Mouse (Mus musculus) cerebellum, adult 2 months (tissue): ENCODE results near the gene Ebi3. TPM values are rescaled to one million over a fixed set of nuclear protein-coding genes. Genes with fewer than 3 reads are reported as not detected.
A peak's percentile ranks its signal among the peaks of the same experiment; 100 is the strongest.

ENCODE experiments used
- DNase-seq, 2 experiments: peaks; one replicate each; pipeline ENCODE4 v3.0.0; 2021
- H3K27ac ChIP-seq: fragments of 200-500 bp; 2 replicates; pipeline ENCODE4 v1.5.1; 2012; ENCODE audit warnings: low read length, control low read depth, inconsistent platforms; ENCODE audit not compliant: insufficient read depth
- H3K27me3 ChIP-seq: fragments of 200-500 bp; 2 replicates; pipeline ENCODE4 v1.6.1; 2012; ENCODE audit warnings: inconsistent platforms, mild to moderate bottlenecking, low read length, moderate library complexity; ENCODE audit not compliant: control insufficient read depth, insufficient read depth
- H3K4me1 ChIP-seq: fragments of 200-500 bp; 2 replicates; pipeline ENCODE4 v1.6.1; 2011; ENCODE audit warnings: low read length; ENCODE audit not compliant: control insufficient read depth, insufficient read depth
- H3K4me3 ChIP-seq: fragments of 200-500 bp; replicated peaks from 2 replicates; pipeline ENCODE3; 2011; ENCODE audit warnings: mild to moderate bottlenecking, low read depth, low read length, control low read depth; ENCODE audit not compliant: insufficient read depth
- CTCF ChIP-seq: fragments of 200-500 bp; IDR thresholded peaks from 2 replicates; pipeline ENCODE4 v1.5.1; 2011; ENCODE audit warnings: low read depth, mild to moderate bottlenecking, control low read depth, low read length, moderate library complexity, borderline replicate concordance; ENCODE audit not compliant: insufficient read depth
- POLR2A ChIP-seq: fragments of 200-500 bp; IDR thresholded peaks from 2 replicates; pipeline ENCODE4 v1.6.1; 2011; ENCODE audit warnings: low read length, control low read depth, borderline replicate concordance; ENCODE audit not compliant: insufficient read depth
- WGBS: fragments of 180-500 bp; shearing (Covaris S2); methylation state at CpG from one replicate; pipeline ENCODE4 v1.1.7; 2018; 5-methylcytosine and 5-hydroxymethylcytosine counted together
- polyA plus RNA-seq: library from polyadenylated mRNA; depleted of rRNA; stranded (reverse); fragments of >200 nt; gene quantifications from 2 replicates; pipeline ENCODE4 v1.2.3, GENCODE M21; 2012; rRNA removed

The Ebi3 gene
- polyA plus RNA-seq: 0.81 and 1.00 TPM in 2 replicates

GRCm38 (mm10) chr17:55952447-55953027 is at the start of gene Ebi3:
TSS of gene Ebi3 (plus strand) at chr17:55952640.
- WGBS: 70% methylated on average over 6 of the region's 6 CpGs
- Histone ChIP-seq H3K27me3 (no peaks in the 10 kb centered on the region), H3K4me1 (peaks cover 8% of the 10 kb centered on the region; the same call in 1 of the 2 replicates), H3K4me3 (no peak within 1 kb of the TSS), H3K27ac (no peak within 1 kb of the TSS)
- DNase-seq: no peak
- no peak for TF ChIP-seq CTCF
- TF ChIP-seq POLR2A: no peak

DNA sequence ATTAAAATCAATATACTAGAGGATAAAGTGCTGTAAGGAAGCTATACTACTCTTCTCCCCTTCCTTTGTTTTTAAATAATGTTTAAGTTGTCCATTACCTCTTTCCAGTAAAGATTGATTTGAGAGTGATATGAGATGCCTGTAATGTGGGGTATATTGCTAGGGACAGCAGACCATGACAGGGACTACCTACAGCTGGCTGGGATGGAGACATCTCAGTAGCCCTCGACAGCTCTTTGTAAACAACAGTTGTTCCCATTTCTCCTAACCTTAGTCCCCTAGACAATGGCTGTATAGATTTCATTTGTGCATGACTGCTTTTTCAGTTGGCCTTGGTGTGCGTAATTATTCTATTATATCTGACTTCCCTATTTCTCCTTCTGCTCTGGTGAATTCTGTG is 49.4 kb upstream of the Ebi3 start:
- no peak overlapping the region for H3K27ac ChIP-seq
- H3K4me3 ChIP-seq: no peak overlapping the region
- no peaks in the 10 kb centered on the region for H3K4me1 ChIP-seq
- TF ChIP-seq POLR2A (no peak), CTCF (no peak)
- DNase-seq: no peak
- 39% methylated on average over 2 of the region's 2 CpGs for WGBS
- no peaks in the 10 kb centered on the region; the same call in 1 of the 2 replicates for H3K27me3 ChIP-seq

DNA sequence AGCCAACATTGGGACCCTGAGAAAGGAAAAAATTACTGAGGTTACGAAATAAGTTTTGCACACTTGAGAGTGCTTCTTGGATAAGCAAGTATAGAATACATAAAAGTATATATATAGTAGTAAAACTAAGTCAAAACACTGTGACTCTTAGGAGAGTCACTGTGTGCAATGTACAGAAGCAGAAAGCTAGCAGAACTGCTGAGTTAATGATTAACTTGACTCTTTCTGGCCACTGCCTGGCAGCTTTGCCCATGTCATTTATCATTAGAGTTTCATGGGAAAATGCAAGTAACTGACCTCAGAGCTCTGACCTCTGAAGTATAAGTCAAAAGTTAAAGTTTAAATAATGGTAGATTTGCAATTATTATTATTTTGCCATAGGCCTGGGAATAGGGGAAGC is 48.8 kb upstream of the Ebi3 start:
- Histone ChIP-seq H3K4me1 (no peaks in the 10 kb centered on the region), H3K4me3 (no peak overlapping the region), H3K27ac (no peak overlapping the region), H3K27me3 (no peaks in the 10 kb centered on the region; the same call in 1 of the 2 replicates)
- WGBS: 79% methylated on average over 1 of the region's 1 CpGs
- TF ChIP-seq CTCF (no peak), POLR2A (no peak)
- DNase-seq: no peak

- H3K4me1 ChIP-seq: no peaks in the 10 kb centered on the region
- no peak overlapping the region for H3K27ac ChIP-seq
- DNase-seq: no peak
- no peaks in the 10 kb centered on the region; the same call in 1 of the 2 replicates for H3K27me3 ChIP-seq
- TF ChIP-seq CTCF (no peak), POLR2A (no peak)
- WGBS: 75% methylated on average over 6 of the region's 6 CpGs
- no peak overlapping the region for H3K4me3 ChIP-seq
These were observed 48.3 kb upstream of the Ebi3 start for GRCm38 (mm10) chr17:55904131-55904530.

DNA sequence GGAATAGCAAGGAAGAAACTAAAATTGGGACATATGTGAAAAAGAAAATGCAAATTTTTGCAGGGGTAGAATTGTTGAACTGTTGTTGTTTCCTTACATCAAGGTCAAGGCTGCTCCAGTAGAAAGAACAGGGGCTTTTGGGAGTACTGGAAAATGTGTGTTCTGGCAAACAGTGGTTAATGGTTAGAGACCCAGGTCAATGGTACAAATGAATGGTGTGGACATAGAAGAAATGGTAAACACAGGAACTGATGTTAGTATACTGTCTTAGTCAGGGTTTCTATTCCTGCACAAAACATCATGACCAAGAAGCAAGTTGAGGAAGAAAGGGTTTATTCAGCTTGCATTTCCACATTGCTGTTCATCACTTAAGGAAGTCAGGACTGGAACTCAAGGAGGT is 45.8 kb upstream of the Ebi3 start:
- DNase-seq: no peak
- no peak overlapping the region for H3K4me3 ChIP-seq
- TF ChIP-seq POLR2A: no peak
- TF ChIP-seq CTCF: no peak
- no peaks in the 10 kb centered on the region for H3K4me1 ChIP-seq
- no peaks in the 10 kb centered on the region; the same call in 1 of the 2 replicates for H3K27me3 ChIP-seq
- H3K27ac ChIP-seq: no peak overlapping the region

DNA sequence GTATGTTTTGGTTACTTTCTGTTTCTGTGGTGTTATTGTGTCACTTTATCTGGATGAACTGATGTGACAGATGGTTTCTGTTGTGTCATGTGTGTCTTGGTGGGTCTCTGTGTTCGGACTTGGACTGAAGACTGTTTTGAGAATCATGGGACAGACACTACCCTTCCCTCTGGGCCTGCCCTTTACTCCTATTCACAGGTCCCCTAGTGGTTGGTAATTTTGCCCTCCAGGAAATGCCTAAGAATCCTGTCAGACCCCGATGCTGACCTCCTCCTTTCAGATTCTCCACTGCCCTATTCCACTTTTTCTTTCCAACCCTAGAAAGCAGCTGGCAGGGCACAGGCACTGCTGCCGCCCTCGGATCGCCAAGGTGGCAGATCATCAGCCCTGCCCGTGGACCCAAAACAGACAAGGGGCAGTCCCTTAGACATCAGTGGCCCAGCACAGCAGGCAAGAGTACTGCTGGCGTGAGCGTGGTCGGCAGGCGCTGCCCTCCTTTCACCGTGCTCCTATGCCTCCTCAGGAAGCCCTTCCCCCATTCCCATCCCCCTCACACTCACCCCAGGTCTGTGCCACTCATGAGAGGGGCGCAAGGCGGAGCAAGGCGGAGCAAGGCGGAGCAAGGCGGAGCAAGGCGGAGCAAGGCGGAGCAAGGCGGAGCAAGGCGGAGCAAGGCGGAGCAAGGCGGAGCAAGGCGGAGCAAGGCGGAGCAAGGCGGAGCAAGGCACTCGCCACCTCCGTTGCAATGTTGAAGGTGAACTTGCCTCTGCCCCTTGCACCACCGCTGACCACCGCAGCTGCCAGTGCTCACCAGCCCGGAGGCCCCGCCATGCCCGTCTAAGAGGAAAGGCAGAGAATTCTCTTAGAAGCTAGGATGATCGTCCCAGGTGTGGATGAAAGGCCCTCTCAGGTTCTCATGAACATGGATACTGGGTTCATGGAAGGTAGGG is 20.6 kb upstream of the Ebi3 start:
- H3K4me1 ChIP-seq: no peaks in the 10 kb centered on the region
- DNase-seq: peak; percentile 71
- WGBS: under 1% methylated on average over 33 of the region's 33 CpGs

DNA sequence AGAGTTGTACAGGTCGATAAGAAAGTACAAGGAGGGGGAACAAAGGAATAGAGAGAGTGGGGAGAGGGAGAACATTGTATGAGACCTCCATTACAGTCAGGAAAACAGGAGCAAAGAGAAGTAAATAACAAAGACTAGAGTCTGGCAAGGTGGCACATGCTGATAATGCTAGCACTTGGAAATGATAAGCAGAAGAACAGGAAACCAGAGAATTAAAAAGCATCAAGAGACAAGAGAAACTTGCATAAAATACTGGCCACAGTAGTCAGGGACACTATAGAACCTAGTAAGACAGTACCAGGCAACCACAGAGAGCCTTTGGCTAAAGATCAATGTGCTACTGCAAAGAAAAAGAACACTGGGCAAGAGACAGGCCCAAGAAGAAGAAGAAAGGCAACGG is 19.8 kb upstream of the Ebi3 start:
- Histone ChIP-seq H3K4me3 (peak overlapping the region; percentile 69), H3K27ac (no peak overlapping the region), H3K27me3 (no peaks in the 10 kb centered on the region), H3K4me1 (no peaks in the 10 kb centered on the region)
- WGBS: 66% methylated on average over 2 of the region's 2 CpGs
- DNase-seq: no peak
- TF ChIP-seq CTCF: no peak
- TF ChIP-seq POLR2A: no peak

More for the DNA sequence above, 20.6 kb upstream of the Ebi3 start:
- Histone ChIP-seq H3K27me3 (no peaks in the 10 kb centered on the region), H3K27ac (peak overlapping the region; percentile 55), H3K4me3 (peak overlapping the region; percentile 82)
- peak; percentile 46; the same call in 1 of the 2 replicates for TF ChIP-seq POLR2A
- TF ChIP-seq CTCF: peak; percentile 19; the same call in 1 of the 2 replicates
